Mouse (Mus musculus) Muller cell, postnatal 12 days (primary cell): ENCODE data around the gene Dpp9.

Experiments
- DNase-seq: peaks from one replicate; pipeline ENCODE4 v3.0.0-alpha.2; 2015; ENCODE audit errors: inconsistent ontology term

Gene Dpp9

DNA sequence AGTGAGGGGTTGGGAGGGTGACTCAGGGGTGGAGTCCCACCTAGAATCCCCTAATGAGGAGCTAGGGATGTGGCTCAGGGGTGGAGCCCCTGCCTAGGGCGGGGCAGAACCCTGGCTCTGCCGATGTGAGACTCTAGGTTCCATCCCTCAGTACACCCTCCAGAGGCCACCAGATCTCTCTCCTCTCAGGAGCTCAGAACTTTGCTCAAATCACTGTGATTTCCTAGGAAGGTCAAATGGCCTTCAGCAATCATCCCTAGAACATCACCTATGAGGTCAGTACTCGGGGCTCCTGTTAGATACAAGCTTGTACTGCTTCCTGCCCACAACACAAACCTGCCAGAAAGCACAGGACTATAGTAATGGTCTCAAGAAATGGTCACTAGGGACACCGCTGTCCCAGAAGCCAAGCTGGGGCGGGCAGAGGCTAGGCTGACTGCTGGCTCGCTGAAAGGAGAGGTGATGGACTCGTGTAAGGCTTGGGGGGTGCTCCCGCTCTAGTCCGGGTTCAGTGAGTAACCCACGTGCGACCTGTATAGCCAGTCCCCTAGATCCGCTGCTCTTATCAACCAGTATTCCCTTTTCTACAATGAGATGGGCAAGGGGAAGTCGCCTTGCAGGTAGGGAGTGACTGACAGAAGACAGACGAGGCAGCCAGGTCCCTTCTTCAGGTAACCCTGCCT lies 35.6 kb downstream of the Dpp9 start:
- peak; percentile 31 for DNase-seq

GRCm38 (mm10) chr17:56175416-56175815 lies 43.3 kb downstream of the Dpp9 start:
- no peak for DNase-seq

DNA sequence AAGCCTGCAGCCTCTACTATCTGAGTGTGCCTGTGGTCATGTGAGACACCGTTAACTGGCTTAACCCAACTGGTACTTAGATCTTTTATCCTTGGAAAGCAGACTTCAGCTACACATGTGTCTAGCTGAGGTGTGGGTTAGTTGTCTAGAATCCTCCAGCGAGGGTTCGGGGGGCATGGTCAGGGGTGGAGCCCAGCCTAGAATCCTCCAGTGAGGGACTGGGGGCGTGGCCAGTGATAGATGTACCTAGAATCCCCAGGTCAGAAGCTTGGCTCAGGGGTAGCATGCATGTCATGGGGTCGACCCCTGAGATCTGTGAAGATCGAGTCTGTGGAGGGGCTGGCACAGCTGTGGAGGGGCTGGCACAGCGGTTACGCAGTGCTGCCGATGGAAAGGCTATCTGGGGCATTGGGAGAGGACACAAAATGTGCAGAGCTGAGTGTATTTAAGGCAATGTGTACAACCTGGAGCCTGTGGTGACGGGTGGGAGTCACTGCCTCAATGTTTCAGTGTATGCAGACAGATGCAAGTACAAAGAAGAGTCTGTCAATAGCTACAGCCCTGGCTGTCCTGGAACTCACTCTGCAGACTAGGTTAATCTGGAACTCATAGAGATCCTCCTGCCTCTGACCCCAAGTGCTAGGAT lies 45.2 kb downstream of the Dpp9 start:
- DNase-seq: no peak

- DNase-seq: no peak
Measured at GRCm38 (mm10) chr17:56171881-56172280, 46.8 kb downstream of the Dpp9 start.

DNA sequence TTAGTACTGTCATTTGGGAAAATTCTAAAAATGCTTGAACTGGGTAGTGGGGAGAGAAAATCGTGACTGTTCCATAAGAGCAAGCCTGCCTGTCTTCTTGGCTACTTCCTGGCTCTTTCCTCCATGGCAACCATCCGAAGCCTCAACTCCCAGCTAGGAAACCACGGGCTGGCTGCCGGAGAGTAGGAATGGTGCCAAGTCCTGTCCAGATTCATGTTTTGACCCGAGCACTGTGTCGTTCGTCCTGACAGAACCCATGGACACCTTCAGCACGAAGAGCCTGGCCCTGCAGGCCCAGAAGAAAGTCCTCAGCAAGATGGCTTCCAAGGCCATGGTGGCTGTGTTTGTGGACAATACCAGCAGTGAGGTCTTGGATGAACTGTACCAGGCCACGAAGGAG lies 47.2 kb downstream of the Dpp9 start:
- DNase-seq: no peak

GRCm38 (mm10) chr17:56170636-56171035 lies 48.1 kb downstream of the Dpp9 start:
- no peak for DNase-seq

DNA sequence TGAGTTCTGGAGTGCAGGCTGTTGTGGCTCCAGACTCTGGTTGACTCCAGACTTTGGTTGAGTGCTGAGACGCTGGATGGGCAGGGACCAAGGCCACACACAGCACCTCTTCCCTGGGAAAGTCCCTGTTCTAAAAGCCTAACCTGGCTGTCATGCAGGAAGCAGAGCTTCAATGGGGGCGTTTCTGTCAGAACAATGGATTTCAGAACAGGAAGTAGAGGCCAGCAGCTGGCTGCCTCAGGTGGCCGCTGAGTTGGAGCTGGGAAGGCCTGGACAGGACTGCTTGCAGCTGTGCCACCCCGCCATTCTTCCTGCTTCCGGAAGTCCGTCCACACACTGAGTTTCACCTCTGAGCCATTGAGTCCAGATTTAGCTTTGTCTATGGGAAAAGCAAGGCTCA lies 48.9 kb downstream of the Dpp9 start:
- DNase-seq: no peak

GRCm38 (mm10) chr17:56165671-56166070 lies 53.0 kb downstream of the Dpp9 start:
- DNase-seq: no peak

GRCm38 (mm10) chr17:56164510-56164909 lies 54.2 kb downstream of the Dpp9 start:
- DNase-seq: no peak

DNA sequence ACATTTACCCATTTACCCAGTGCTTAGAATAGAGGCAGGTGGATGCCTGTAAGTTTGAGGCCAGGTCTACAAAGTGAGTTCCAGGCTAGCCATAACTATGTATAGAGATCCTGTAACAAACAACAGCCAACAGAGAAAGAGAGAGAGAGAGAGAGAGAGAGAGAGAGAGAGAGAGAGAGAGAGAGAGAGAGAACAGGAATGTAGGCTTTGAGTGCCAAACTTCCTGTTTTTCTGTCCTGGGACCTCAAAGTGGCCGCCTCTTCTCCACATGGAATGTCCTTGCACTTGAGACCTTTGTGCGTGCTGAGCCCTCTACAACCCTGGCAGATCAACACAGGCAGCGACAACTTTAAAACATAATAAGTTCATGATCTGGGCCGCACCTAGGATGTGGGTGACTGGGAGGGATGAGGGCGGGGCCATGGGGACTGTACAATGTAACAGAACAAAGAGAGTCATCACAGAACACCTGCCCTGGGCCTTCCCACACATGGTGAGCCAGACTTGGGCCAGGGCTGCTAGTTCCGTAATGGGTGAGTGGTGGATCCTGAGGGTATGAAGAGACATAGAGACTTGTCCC lies 55.1 kb downstream of the Dpp9 start:
- no peak for DNase-seq

DNA sequence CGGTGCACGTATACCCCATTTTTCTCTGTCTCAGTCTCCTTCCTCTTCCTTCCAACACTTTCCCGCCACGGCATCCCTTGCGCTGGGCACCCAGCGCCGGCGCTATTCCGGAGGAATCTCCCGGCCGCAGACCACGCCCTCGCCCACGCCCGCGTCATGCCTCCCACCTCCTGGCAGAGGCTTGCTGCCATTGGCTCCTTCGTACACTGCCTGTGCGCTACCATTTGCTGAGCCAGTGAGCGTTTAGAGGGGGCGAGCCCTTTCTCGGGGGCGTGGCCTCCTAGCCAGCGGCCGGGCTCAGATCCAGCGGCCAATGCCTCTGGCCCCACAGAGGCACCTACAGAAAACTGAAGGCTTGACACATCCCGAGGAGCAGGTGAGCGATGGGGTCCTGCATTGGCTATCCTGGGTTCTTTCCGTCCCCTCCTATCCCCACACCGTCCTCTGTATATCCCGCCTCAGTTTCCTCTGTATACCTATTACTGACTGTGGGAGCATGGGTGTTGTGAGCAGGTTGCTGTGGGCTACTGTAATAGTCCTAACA lies 56.4 kb downstream of the Dpp9 start, which contains the start of gene Tnfaip8l1:
Gene Tnfaip8l1, plus strand, starts transcription at position 247 of the 544 bp plus-strand sequence.
- DNase-seq: peak; percentile 97

DNA sequence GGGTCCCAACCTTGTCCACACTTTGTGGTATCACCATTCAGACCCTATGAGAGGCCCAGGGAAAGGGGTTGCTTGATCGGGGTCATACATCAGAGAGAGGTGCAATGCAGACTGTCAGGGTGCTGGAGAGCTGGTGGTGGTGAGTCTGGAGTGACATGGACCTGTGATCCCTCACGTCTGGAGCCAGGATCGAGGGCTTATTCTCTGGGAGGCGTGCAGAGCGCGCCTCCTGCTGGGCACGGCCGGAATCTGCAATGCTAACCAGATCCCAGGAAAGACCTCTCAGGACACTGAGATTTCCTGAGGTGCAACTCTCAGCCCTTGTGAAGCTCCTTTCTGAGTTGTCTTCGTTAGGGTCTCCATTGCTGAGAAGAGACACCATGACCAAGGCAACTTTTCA lies 59.0 kb downstream of the Dpp9 start:
- peak; percentile 72 for DNase-seq

DNA sequence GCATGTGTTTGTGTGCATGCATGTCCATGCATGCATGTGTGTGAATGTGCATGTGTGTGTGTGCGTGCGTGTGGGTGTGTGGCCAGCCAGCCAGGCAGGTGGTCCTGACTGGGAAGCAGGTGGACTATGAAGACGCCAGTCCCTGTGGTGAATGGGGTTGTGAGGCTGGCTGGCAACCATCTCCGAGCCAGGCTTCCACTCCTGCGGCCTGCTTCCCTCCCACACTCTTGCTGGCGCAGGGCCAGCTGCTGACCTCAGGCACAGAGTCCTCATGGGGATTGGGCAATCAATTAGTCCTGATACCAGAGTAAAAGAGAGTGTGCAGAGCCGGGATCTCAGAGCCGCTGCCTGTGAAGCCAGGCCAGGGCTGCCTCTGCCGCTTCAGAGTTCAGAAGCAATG lies 65.1 kb downstream of the Dpp9 start:
- DNase-seq: peak; percentile 88

GRCm38 (mm10) chr17:56149897-56150296 lies 68.8 kb downstream of the Dpp9 start:
- no peak for DNase-seq

DNA sequence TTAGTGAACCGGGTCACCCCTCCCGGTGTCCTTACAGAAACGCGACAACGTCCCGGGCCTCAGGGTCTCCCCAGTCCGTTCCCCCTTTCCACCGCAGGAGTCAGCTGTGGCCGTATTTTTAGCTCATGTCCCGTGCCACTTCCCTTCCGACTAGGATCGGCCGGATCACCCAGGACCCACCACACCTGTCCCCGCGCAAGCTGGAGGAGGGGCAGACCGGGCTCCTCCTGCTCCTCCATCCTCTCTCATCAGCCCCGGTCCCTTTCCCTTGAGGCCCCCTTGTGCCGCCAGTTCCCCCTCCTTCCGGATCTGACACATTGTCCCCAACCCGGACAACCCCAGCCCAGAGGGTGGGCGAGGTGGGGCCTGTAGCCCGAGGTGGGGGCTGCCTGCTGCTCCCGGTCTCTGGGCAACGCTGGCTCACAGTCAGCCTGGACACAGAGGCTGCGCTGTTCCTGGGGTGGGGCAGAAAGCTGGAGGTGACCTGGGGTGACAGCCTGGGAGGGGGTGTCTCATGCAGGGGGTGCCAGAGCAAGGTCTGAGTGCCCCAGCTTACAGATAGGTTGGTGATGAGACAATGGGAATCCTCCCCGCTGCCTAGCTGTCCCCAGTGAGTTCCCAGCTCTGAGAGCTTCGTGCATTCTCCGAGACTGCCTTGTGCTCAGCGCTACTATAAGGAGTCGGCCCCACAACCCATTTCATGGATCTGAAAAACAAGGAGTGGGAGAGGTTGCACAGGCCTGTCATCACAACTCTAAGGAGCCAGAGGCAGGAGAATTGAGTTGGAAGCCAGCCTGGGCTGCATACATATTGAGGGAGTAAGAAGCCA lies 69.7 kb downstream of the Dpp9 start:
- no peak for DNase-seq

DNA sequence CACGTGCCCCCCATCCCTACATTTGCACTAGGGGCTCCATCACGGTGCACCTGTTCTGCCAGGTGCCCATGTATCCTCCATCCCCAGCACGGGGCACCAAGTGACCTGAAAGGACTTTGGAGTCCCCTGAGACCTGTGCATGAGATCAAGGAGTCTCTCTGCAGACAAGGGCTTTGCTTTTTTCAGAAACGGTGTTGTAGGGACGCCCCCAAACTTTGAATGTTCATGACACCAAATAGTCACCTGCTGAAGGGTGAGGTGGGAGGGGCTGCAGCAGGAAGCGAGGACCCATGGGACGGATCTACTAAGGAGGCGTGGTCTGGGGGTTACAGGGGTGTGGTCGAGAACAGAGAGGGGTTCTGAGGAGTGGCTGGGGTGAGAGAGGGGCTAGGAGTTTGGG lies 70.4 kb downstream of the Dpp9 start:
- no peak for DNase-seq

- no peak for DNase-seq
Measured at GRCm38 (mm10) chr17:56147420-56147819, 71.3 kb downstream of the Dpp9 start.

- DNase-seq: no peak
Measured at GRCm38 (mm10) chr17:56146131-56146530, 72.6 kb downstream of the Dpp9 start.

DNA sequence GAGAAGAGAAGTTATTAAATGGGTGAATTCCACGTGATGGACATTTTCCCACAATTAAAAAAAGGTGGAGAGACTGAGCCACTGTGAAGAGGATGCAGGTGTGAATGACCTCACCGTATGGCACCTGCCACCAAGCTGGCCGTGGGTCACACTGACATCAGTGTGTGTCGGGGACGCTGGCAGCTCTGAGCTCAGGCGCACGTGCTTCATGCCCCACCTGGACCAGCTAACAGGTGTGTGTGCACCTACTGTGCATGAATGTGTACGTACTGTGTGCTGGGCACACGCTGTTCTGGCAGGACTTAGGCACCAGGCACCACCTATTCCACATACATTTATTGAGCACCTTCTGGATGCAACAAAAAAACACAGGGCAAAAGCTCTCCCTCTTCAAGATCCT lies 74.2 kb downstream of the Dpp9 start:
- DNase-seq: no peak

GRCm38 (mm10) chr17:56141702-56142605 lies 76.8 kb downstream of the Dpp9 start:
- DNase-seq: no peak
